Mouse (Mus musculus): ENCODE measurements around the gene Chmp6. TPM values are rescaled to one million over a fixed set of nuclear protein-coding genes. Genes with fewer than 3 reads are reported as not detected.

The Chmp6 gene
- polyA plus RNA-seq, 1 experiment from 2014 or later, result 120 TPM

DNA sequence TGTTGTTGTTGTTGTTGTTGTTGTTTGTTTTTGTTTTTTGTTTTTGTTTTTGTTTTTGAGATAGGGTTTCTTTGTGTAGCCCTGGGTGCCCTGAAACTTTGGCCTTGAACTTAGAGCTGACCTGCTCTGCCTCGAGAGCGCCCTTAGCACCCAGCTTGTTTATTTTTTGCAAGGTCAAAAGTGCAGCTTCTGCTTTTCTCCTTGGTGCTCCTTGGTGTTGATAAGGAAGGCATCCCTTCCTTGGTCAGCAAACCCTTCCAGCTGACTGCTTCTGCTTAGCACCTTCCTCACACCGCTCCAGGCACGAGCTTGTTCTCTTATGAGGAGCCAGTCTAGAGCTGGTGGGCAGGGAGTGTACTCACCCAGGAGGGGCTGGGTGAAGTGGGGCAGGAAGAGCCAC lies 41.0 kb downstream of the Chmp6 start:
- Histone ChIP-seq H3K27ac (0 out of 2 replicates have a peak overlapping the region, but pooled peaks have one; percentile 6), H3K4me3 (replicated peaks; ENCODE audit: low read depth, low read length) (no peak overlapping the region), H3K4me2 (ENCODE audit: low read length) (no peak overlapping the region), H3K9me3 (replicated peaks; ENCODE audit: low read length) (no peaks in the 10 kb centered on the region), H3K27me3 (ENCODE audit: insufficient read depth, low read length) (no peaks in the 10 kb centered on the region), H3K36me3 (ENCODE audit: insufficient read depth, low read length) (no peaks in the 10 kb centered on the region), H3K4me1 (replicated peaks; ENCODE audit: insufficient read depth, low read length) (peaks cover 24% of the 10 kb centered on the region; the same call in 1 of the 2 replicates), H3K9ac (ENCODE audit: low read depth, low read length) (no peak overlapping the region)
- ATAC-seq (replicated peaks; ENCODE audit: low FRiP score, low read depth) (no peak), DNase-seq (ENCODE audit: low spot score) (no peak)
- TF ChIP-seq CTCF (IDR thresholded peaks at IDR 0.05; ENCODE audit: low read depth), result no peak
- 46% methylated on average over 4 of the region's 4 CpGs for WGBS

DNA sequence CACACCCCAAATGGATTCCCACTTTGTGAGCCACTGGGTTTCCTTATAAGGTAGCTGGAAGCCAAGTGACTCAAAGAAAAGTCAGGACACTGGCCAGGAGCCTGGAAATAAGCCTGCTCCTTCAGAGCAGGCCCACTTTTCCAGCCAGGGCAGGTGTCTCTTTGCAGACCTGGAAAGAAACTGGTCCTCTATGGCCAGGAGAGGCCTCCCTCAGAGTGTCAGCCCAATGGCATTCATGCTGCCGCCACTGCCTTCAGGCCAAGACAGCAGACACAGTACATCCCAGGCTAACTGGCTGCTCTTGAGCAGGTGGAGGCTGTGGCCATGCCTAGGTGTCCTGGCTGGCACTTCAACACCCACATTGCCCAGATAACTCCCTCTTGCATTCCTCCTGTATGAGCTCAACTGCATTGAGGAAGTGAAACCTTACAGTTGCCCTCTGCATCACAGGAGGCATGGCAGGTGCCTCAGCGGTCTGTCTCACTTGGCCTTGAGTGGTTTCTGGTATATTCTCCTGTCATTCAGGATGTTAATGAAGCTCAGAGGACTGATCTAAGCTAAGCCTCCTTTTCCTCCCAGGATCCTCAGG lies 41.6 kb downstream of the Chmp6 start:
- H3K9me3 ChIP-seq (replicated peaks; ENCODE audit: low read length), result no peaks in the 10 kb centered on the region
- H3K4me1 ChIP-seq (replicated peaks; ENCODE audit: insufficient read depth, low read length), result peaks cover 27% of the 10 kb centered on the region; the same call in 1 of the 2 replicates
- 58% methylated on average over 2 of the region's 2 CpGs for WGBS
- H3K36me3 ChIP-seq (ENCODE audit: insufficient read depth, low read length), result no peaks in the 10 kb centered on the region
- H3K27me3 ChIP-seq (ENCODE audit: insufficient read depth, low read length), result no peaks in the 10 kb centered on the region
- ATAC-seq (replicated peaks; ENCODE audit: low FRiP score, low read depth), result no peak
- H3K4me2 ChIP-seq (ENCODE audit: low read length), result no peak overlapping the region
- H3K4me3 ChIP-seq (replicated peaks; ENCODE audit: low read depth, low read length), result no peak overlapping the region
- H3K27ac ChIP-seq, result 0 out of 2 replicates have a peak overlapping the region, but pooled peaks have one; percentile 6
- TF ChIP-seq CTCF (IDR thresholded peaks at IDR 0.05; ENCODE audit: low read depth), result no peak
- H3K9ac ChIP-seq (ENCODE audit: low read depth, low read length), result no peak overlapping the region
- no peak for DNase-seq (ENCODE audit: low spot score)

DNA sequence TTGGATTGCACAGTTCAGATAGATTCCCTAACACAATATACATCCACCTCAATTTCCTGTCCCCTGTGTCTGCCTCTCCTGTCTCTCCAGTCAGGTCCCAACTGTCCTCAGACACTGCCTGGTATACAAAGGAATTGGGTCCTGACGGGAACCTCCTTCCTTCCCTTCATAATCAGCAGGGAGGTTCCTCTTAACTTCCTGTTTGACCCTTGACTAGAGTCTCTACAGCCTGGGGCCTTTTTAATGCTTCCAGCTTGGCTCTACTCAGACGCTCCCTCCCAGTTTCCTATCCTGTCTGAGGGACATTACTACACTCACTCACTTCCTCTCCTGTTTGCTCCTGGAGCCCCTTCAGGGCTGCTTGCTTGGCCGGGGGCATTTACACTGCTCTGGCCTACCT lies 42.2 kb downstream of the Chmp6 start:
- WGBS, result 44% methylated on average over 3 of the region's 3 CpGs
- no peak overlapping the region for H3K4me3 ChIP-seq (replicated peaks; ENCODE audit: low read depth, low read length)
- H3K9ac ChIP-seq (ENCODE audit: low read depth, low read length), result no peak overlapping the region
- no peak overlapping the region; the same call in 1 of the 2 replicates for H3K27ac ChIP-seq
- TF ChIP-seq CTCF (IDR thresholded peaks at IDR 0.05; ENCODE audit: low read depth), result no peak
- no peaks in the 10 kb centered on the region for H3K27me3 ChIP-seq (ENCODE audit: insufficient read depth, low read length)
- DNase-seq (ENCODE audit: low spot score) (no peak), ATAC-seq (replicated peaks; ENCODE audit: low FRiP score, low read depth) (no peak)
- no peak overlapping the region for H3K4me2 ChIP-seq (ENCODE audit: low read length)
- peaks cover 27% of the 10 kb centered on the region; the same call in 1 of the 2 replicates for H3K4me1 ChIP-seq (replicated peaks; ENCODE audit: insufficient read depth, low read length)
- 0 out of 2 replicates have a peak, but pooled peaks cover 2% of the 10 kb centered on the region for H3K36me3 ChIP-seq (ENCODE audit: insufficient read depth, low read length)
- H3K9me3 ChIP-seq (replicated peaks; ENCODE audit: low read length), result no peaks in the 10 kb centered on the region

DNA sequence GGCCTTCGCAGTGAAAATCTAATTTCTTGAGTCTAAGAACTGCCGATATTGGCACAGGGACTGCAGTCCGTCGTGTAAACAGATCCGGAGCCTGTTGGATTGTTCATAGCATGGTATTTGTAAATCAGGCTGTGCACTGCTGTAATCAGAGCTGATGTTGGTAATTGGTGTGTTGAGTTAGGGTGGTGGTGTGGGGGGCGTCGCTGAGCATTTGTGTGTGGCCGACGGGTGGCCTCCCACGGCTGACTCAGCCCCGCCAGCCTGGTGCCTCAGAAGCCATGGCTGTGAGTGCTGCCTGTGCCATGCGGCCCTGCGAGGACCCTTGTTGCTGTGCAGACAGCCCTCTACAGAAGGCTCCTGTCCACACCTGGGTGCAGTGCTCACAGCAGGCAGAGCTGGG lies 43.3 kb downstream of the Chmp6 start:
- 0 out of 2 replicates have a peak, but pooled peaks cover 6% of the 10 kb centered on the region for H3K36me3 ChIP-seq (ENCODE audit: insufficient read depth, low read length)
- no peak overlapping the region for H3K4me3 ChIP-seq (replicated peaks; ENCODE audit: low read depth, low read length)
- no peaks in the 10 kb centered on the region for H3K27me3 ChIP-seq (ENCODE audit: insufficient read depth, low read length)
- H3K4me1 ChIP-seq (replicated peaks; ENCODE audit: insufficient read depth, low read length), result peaks cover 27% of the 10 kb centered on the region; the same call in 1 of the 2 replicates
- H3K9me3 ChIP-seq (replicated peaks; ENCODE audit: low read length), result no peaks in the 10 kb centered on the region
- no peak overlapping the region for H3K9ac ChIP-seq (ENCODE audit: low read depth, low read length)
- no peak overlapping the region for H3K27ac ChIP-seq
- no peak overlapping the region for H3K4me2 ChIP-seq (ENCODE audit: low read length)
- ATAC-seq (replicated peaks; ENCODE audit: low FRiP score, low read depth), result 0 out of 2 replicates have a peak, but pooled peaks have one; percentile 19
- no peak for DNase-seq (ENCODE audit: low spot score)
- TF ChIP-seq CTCF (IDR thresholded peaks at IDR 0.05; ENCODE audit: low read depth), result no peak
- WGBS, result 57% methylated on average over 13 of the region's 13 CpGs

DNA sequence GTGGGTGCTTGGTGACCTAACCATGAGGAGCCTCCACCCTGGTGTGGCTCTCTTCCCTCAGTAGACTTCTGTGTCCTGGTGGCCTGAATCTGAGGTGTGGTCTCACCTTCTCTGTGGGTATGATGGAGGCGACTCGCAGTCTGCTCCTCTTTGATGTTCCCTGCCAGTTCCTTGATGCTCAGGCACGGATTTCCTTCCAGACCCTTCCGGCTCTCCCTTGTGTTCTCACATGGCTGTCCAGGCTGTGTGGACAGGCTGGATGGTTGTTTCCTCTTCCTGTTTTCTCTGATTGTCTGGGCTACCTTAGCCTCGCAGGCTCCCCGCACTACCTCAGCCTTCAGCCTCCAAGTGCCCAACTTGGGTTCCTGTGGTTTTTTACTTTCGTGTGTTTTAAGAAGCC lies 45.6 kb downstream of the Chmp6 start:
- H3K9me3 ChIP-seq (replicated peaks; ENCODE audit: low read length), result no peaks in the 10 kb centered on the region
- 71% methylated on average over 7 of the region's 7 CpGs for WGBS
- no peaks in the 10 kb centered on the region for H3K27me3 ChIP-seq (ENCODE audit: insufficient read depth, low read length)
- 0 out of 2 replicates have a peak, but pooled peaks cover 6% of the 10 kb centered on the region for H3K36me3 ChIP-seq (ENCODE audit: insufficient read depth, low read length)
- H3K4me3 ChIP-seq (replicated peaks; ENCODE audit: low read depth, low read length), result no peak overlapping the region
- no peak overlapping the region for H3K9ac ChIP-seq (ENCODE audit: low read depth, low read length)
- no peak for ATAC-seq (replicated peaks; ENCODE audit: low FRiP score, low read depth)
- no peak overlapping the region for H3K27ac ChIP-seq
- H3K4me1 ChIP-seq (replicated peaks; ENCODE audit: insufficient read depth, low read length), result peaks cover 20% of the 10 kb centered on the region; the same call in 1 of the 2 replicates
- no peak for TF ChIP-seq CTCF (IDR thresholded peaks at IDR 0.05; ENCODE audit: low read depth)
- H3K4me2 ChIP-seq (ENCODE audit: low read length), result no peak overlapping the region
- no peak for DNase-seq (ENCODE audit: low spot score)

DNA sequence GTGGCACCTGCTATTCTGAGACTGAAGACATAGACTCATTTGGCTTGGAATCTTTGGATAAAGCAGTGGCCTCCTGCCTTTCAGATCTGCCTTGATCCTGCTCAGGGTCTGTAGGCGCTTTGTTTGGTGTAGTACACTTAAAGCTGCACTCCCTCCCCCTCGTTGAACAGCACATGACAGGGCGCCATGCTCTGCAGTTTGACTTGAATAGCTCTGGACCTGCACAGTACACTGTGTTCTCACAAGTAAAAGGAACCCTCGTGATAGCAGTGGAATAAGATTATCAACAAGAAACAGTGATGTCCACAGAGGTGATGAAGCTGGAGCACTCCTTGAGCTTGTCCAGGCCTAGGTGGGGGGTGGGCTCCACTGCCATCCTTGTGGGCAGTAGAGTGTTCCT lies 46.5 kb downstream of the Chmp6 start:
- H3K4me2 ChIP-seq (ENCODE audit: low read length), result no peak overlapping the region
- H3K36me3 ChIP-seq (ENCODE audit: insufficient read depth, low read length), result peaks cover 9% of the 10 kb centered on the region; the same call in 1 of the 2 replicates
- WGBS, result 79% methylated on average over 4 of the region's 4 CpGs
- H3K9me3 ChIP-seq (replicated peaks; ENCODE audit: low read length), result no peaks in the 10 kb centered on the region
- peaks cover 17% of the 10 kb centered on the region; the same call in 1 of the 2 replicates for H3K4me1 ChIP-seq (replicated peaks; ENCODE audit: insufficient read depth, low read length)
- ATAC-seq (replicated peaks; ENCODE audit: low FRiP score, low read depth) (no peak), DNase-seq (ENCODE audit: low spot score) (no peak)
- H3K27me3 ChIP-seq (ENCODE audit: insufficient read depth, low read length), result no peaks in the 10 kb centered on the region
- no peak overlapping the region for H3K27ac ChIP-seq
- TF ChIP-seq CTCF (IDR thresholded peaks at IDR 0.05; ENCODE audit: low read depth), result no peak
- no peak overlapping the region for H3K9ac ChIP-seq (ENCODE audit: low read depth, low read length)
- H3K4me3 ChIP-seq (replicated peaks; ENCODE audit: low read depth, low read length), result no peak overlapping the region

All from kidney, postnatal 0 days (tissue).